Mouse (Mus musculus): ENCODE measurements around the gene Tln2. TPM values are rescaled to one million over a fixed set of nuclear protein-coding genes. Genes with fewer than 3 reads are reported as not detected.

The Tln2 gene
- polyA plus RNA-seq, 1 experiment, result 14.0 TPM

- H3K27me3 ChIP-seq (ENCODE audit: control insufficient read depth, insufficient read depth, insufficient read length), result no peaks in the 10 kb centered on the region
- H3ac ChIP-seq (ENCODE audit: control insufficient read depth, insufficient read length, low read depth), result no peak overlapping the region
- TF ChIP-seq MAX (IDR thresholded peaks at IDR 0.05) (no peak), FOSL1 (IDR thresholded peaks at IDR 0.05; ENCODE audit: insufficient read depth, low read length, poor library complexity, severe bottlenecking) (no peak), CTCF (IDR thresholded peaks at IDR 0.05; ENCODE audit: control insufficient read depth, insufficient read depth, insufficient read length) (no peak), MYOD1 (IDR thresholded peaks at IDR 0.05; ENCODE audit: control insufficient read depth, insufficient read length, low read depth) (no peak), MYOG (IDR thresholded peaks at IDR 0.05; ENCODE audit: control insufficient read depth, extremely low read depth, insufficient read length) (no peak), CEBPB (IDR thresholded peaks at IDR 0.05; ENCODE audit: low read depth) (no peak), USF1 (IDR thresholded peaks at IDR 0.05; ENCODE audit: low read depth) (no peak)
- H3K4me3 ChIP-seq (ENCODE audit: insufficient read depth, poor library complexity, severe bottlenecking), result no peak overlapping the region
- no peaks in the 10 kb centered on the region for H3K79me3 ChIP-seq (ENCODE audit: low read depth)
- H3K79me2 ChIP-seq (ENCODE audit: control insufficient read depth, insufficient read depth), result no peaks in the 10 kb centered on the region
- H3K36me3 ChIP-seq (ENCODE audit: control insufficient read depth, insufficient read depth), result no peaks in the 10 kb centered on the region
Observed at GRCm38 (mm10) chr9:67435333-67436154, 124.0 kb downstream of the Tln2 start.

- H3K36me3 ChIP-seq (ENCODE audit: control insufficient read depth, insufficient read depth), result no peaks in the 10 kb centered on the region
- H3K79me3 ChIP-seq (ENCODE audit: low read depth), result no peaks in the 10 kb centered on the region
- H3K79me2 ChIP-seq (ENCODE audit: control insufficient read depth, insufficient read depth), result no peaks in the 10 kb centered on the region
- H3K27me3 ChIP-seq (ENCODE audit: control insufficient read depth, insufficient read depth, insufficient read length), result no peaks in the 10 kb centered on the region
- H3K4me3 ChIP-seq (ENCODE audit: insufficient read depth, poor library complexity, severe bottlenecking), result no peak overlapping the region
- TF ChIP-seq MYOD1 (IDR thresholded peaks at IDR 0.05; ENCODE audit: control insufficient read depth, insufficient read length, low read depth), result no peak
- TF ChIP-seq FOSL1 (IDR thresholded peaks at IDR 0.05; ENCODE audit: insufficient read depth, low read length, poor library complexity, severe bottlenecking), result no peak
- no peak for TF ChIP-seq CEBPB (IDR thresholded peaks at IDR 0.05; ENCODE audit: low read depth)
- TF ChIP-seq MAX (IDR thresholded peaks at IDR 0.05), result no peak
- TF ChIP-seq MYOG (IDR thresholded peaks at IDR 0.05; ENCODE audit: control insufficient read depth, extremely low read depth, insufficient read length), result no peak
- no peak for TF ChIP-seq USF1 (IDR thresholded peaks at IDR 0.05; ENCODE audit: low read depth)
- no peak for TF ChIP-seq CTCF (IDR thresholded peaks at IDR 0.05; ENCODE audit: control insufficient read depth, insufficient read depth, insufficient read length)
- H3ac ChIP-seq (ENCODE audit: control insufficient read depth, insufficient read length, low read depth), result no peak overlapping the region
Observed at GRCm38 (mm10) chr9:67429199-67429892, 130.2 kb downstream of the Tln2 start.

- TF ChIP-seq CTCF (IDR thresholded peaks at IDR 0.05; ENCODE audit: control insufficient read depth, insufficient read depth, insufficient read length) (no peak), MYOG (IDR thresholded peaks at IDR 0.05; ENCODE audit: control insufficient read depth, extremely low read depth, insufficient read length) (no peak), USF1 (IDR thresholded peaks at IDR 0.05; ENCODE audit: low read depth) (no peak), MAX (IDR thresholded peaks at IDR 0.05) (no peak)
- no peaks in the 10 kb centered on the region for H3K36me3 ChIP-seq (ENCODE audit: control insufficient read depth, insufficient read depth)
- no peaks in the 10 kb centered on the region for H3K79me2 ChIP-seq (ENCODE audit: control insufficient read depth, insufficient read depth)
- no peak overlapping the region for H3ac ChIP-seq (ENCODE audit: control insufficient read depth, insufficient read length, low read depth)
- H3K79me3 ChIP-seq (ENCODE audit: low read depth), result no peaks in the 10 kb centered on the region
- no peaks in the 10 kb centered on the region for H3K27me3 ChIP-seq (ENCODE audit: control insufficient read depth, insufficient read depth, insufficient read length)
- no peak overlapping the region for H3K4me3 ChIP-seq (ENCODE audit: insufficient read depth, poor library complexity, severe bottlenecking)
Observed at GRCm38 (mm10) chr9:67428306-67429047, 131.0 kb downstream of the Tln2 start.

DNA sequence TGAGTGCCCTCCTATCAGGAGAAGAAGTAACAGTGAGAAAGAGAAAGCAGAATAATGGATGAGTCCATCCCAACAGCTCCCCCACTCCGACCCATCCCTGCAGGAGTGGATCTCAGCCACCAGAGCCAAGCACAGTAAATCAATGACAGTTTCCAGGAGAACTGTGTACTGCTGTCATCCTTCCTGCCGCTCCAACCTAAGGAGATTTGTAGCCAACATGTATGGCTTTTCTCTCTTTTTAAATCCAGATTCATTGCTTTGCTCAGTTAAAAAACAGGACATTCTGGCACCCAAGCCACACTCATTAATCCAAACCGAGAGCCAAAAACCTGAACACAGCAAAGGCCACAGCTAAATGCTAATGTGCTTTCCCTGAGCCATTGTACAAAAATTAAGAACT lies 133.2 kb downstream of the Tln2 start:
- no peaks in the 10 kb centered on the region for H3K79me3 ChIP-seq (ENCODE audit: low read depth)
- no peak overlapping the region for H3K4me3 ChIP-seq (ENCODE audit: insufficient read depth, poor library complexity, severe bottlenecking)
- H3K36me3 ChIP-seq (ENCODE audit: control insufficient read depth, insufficient read depth), result no peaks in the 10 kb centered on the region
- no peak for TF ChIP-seq CTCF (IDR thresholded peaks at IDR 0.05; ENCODE audit: control insufficient read depth, insufficient read depth, insufficient read length)
- TF ChIP-seq CEBPB (IDR thresholded peaks at IDR 0.05; ENCODE audit: low read depth), result no peak
- TF ChIP-seq FOSL1 (IDR thresholded peaks at IDR 0.05; ENCODE audit: insufficient read depth, low read length, poor library complexity, severe bottlenecking), result no peak
- no peak for TF ChIP-seq USF1 (IDR thresholded peaks at IDR 0.05; ENCODE audit: low read depth)
- no peak for TF ChIP-seq MYOG (IDR thresholded peaks at IDR 0.05; ENCODE audit: control insufficient read depth, extremely low read depth, insufficient read length)
- no peak for TF ChIP-seq MYOD1 (IDR thresholded peaks at IDR 0.05; ENCODE audit: control insufficient read depth, insufficient read length, low read depth)
- TF ChIP-seq MAX (IDR thresholded peaks at IDR 0.05), result no peak
- H3ac ChIP-seq (ENCODE audit: control insufficient read depth, insufficient read length, low read depth), result no peak overlapping the region
- H3K79me2 ChIP-seq (ENCODE audit: control insufficient read depth, insufficient read depth), result no peaks in the 10 kb centered on the region
- H3K27me3 ChIP-seq (ENCODE audit: control insufficient read depth, insufficient read depth, insufficient read length), result no peaks in the 10 kb centered on the region

DNA sequence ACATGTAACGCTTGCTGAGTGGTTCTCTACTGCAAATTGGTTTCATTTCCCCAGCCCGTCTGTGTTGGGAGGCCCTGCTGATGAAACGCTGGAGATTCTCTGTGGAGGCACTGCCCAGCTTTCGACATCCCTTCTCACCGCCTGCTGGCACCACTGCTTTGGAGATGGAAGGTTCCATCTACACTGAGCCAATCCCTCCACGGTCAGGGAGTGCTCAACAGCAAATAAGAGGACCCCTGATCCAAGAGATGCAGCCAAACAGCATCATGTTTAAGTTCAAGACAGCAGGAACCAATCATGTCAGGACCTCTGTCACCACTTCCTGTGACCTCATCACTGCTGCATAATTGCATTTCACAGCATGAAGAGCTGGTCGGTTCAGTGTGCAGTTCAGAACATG lies 135.4 kb downstream of the Tln2 start:
- Histone ChIP-seq H3K79me3 (ENCODE audit: low read depth) (no peaks in the 10 kb centered on the region), H3K79me2 (ENCODE audit: control insufficient read depth, insufficient read depth) (no peaks in the 10 kb centered on the region), H3K27me3 (ENCODE audit: control insufficient read depth, insufficient read depth, insufficient read length) (no peaks in the 10 kb centered on the region), H3K36me3 (ENCODE audit: control insufficient read depth, insufficient read depth) (no peaks in the 10 kb centered on the region), H3ac (ENCODE audit: control insufficient read depth, insufficient read length, low read depth) (no peak overlapping the region), H3K4me3 (ENCODE audit: insufficient read depth, poor library complexity, severe bottlenecking) (no peak overlapping the region)
- TF ChIP-seq CEBPB (IDR thresholded peaks at IDR 0.05; ENCODE audit: low read depth) (no peak), MYOG (IDR thresholded peaks at IDR 0.05; ENCODE audit: control insufficient read depth, extremely low read depth, insufficient read length) (no peak), CTCF (IDR thresholded peaks at IDR 0.05; ENCODE audit: control insufficient read depth, insufficient read depth, insufficient read length) (no peak), FOSL1 (IDR thresholded peaks at IDR 0.05; ENCODE audit: insufficient read depth, low read length, poor library complexity, severe bottlenecking) (no peak)

Data from C2C12 (cell line).